Mouse (Mus musculus): ENCODE data around the gene Duox2. TPM values are rescaled to one million over a fixed set of nuclear protein-coding genes. Genes with fewer than 3 reads are reported as not detected.

The Duox2 gene
- polyA plus RNA-seq, 1 experiment from 2014 or later = 0.07 TPM

GRCm38 (mm10) chr2:122301921-122302573, 3.8 kb upstream of the Duox2 start:
- Histone ChIP-seq H3K4me1 (ENCODE audit: insufficient read depth) (0 out of 2 replicates have a peak, but pooled peaks cover 6% of the 10 kb centered on the region), H3K9ac (no peak overlapping the region), H3K4me3 (ENCODE audit: low read depth, low read length) (peak overlapping the region; percentile 34), H3K9me3 (ENCODE audit: low read depth, low read length) (no peaks in the 10 kb centered on the region), H3K36me3 (ENCODE audit: insufficient read depth) (no peaks in the 10 kb centered on the region), H3K27me3 (ENCODE audit: insufficient read depth, low read length) (peaks cover 55% of the 10 kb centered on the region), H3K27ac (ENCODE audit: low read depth) (no peak overlapping the region), H3K4me2 (peak overlapping the region; percentile 61)
- DNase-seq (no peak), ATAC-seq (ENCODE audit: insufficient read depth) (no peak)
- TF ChIP-seq CTCF (IDR thresholded peaks at IDR 0.05; ENCODE audit: low read depth) = no peak
- 9% methylated on average over 23 of the region's 23 CpGs for WGBS

GRCm38 (mm10) chr2:122301081-122301920, 3.1 kb upstream of the Duox2 start:
- peak overlapping the region; percentile 61 for H3K4me2 ChIP-seq
- DNase-seq (peak; percentile 44), ATAC-seq (ENCODE audit: insufficient read depth) (0 out of 2 replicates have a peak, but pooled peaks have one; percentile 12)
- no peaks in the 10 kb centered on the region for H3K9me3 ChIP-seq (ENCODE audit: low read depth, low read length)
- H3K27me3 ChIP-seq (ENCODE audit: insufficient read depth, low read length) = peaks cover 60% of the 10 kb centered on the region
- WGBS = 2% methylated on average over 48 of the region's 48 CpGs
- no peak overlapping the region for H3K9ac ChIP-seq
- H3K36me3 ChIP-seq (ENCODE audit: insufficient read depth) = no peaks in the 10 kb centered on the region
- H3K4me1 ChIP-seq (ENCODE audit: insufficient read depth) = 0 out of 2 replicates have a peak, but pooled peaks cover 6% of the 10 kb centered on the region
- no peak overlapping the region for H3K27ac ChIP-seq (ENCODE audit: low read depth)
- no peak for TF ChIP-seq CTCF (IDR thresholded peaks at IDR 0.05; ENCODE audit: low read depth)
- peak overlapping the region; percentile 34 for H3K4me3 ChIP-seq (ENCODE audit: low read depth, low read length)

- Histone ChIP-seq H3K4me3 (ENCODE audit: low read depth, low read length) (0 out of 2 replicates have a peak overlapping the region, but pooled peaks have one; percentile 34), H3K36me3 (ENCODE audit: insufficient read depth) (no peaks in the 10 kb centered on the region), H3K9me3 (ENCODE audit: low read depth, low read length) (no peaks in the 10 kb centered on the region), H3K9ac (no peak overlapping the region), H3K27me3 (ENCODE audit: insufficient read depth, low read length) (peaks cover 66% of the 10 kb centered on the region), H3K27ac (ENCODE audit: low read depth) (no peak overlapping the region), H3K4me2 (no peak overlapping the region), H3K4me1 (ENCODE audit: insufficient read depth) (0 out of 2 replicates have a peak, but pooled peaks cover 6% of the 10 kb centered on the region)
- WGBS = 6% methylated on average over 14 of the region's 14 CpGs
- ATAC-seq (ENCODE audit: insufficient read depth) = no peak
- no peak for DNase-seq
- TF ChIP-seq CTCF (IDR thresholded peaks at IDR 0.05; ENCODE audit: low read depth) = no peak
Measured at GRCm38 (mm10) chr2:122300656-122301020, 2.4 kb upstream of the Duox2 start.

DNA sequence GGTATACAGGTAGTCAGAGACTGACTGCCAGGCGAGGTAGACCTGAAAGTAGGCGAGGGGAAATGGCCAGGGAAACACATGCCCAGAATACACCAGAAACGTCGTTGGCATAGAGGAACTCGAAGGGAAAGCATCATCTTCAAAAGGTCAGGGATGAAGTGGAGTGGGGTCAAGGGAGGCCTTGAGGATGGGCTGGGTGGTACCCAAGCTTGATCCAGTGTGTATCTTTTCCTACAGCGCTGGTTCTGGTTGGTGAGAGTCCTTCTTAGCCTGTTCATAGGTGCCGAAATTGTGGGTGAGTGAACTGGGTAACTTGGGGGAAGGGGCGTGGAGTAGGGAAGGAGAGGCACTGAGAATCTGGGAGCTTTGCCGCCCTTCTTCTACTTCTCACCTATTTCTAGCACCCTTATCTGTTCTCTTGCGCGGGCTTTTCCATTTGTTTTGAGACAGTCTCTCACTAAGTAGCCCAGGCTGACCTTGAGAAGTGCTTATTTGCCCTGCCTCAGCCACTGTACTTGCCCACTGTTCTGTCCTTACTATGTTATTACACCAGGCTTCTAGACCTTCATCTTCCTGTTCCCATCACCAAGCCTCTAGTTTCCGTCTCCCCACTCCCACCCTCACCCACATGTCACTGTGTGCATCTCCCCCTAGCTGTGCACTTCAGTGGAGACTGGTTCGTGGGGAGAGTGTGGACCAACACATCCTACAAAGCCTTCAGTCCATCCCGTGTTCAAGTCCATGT, 1.8 kb upstream of the Duox2 start:
- H3K4me2 ChIP-seq = no peak overlapping the region
- ATAC-seq (ENCODE audit: insufficient read depth) (no peak), DNase-seq (no peak)
- no peak overlapping the region for H3K27ac ChIP-seq (ENCODE audit: low read depth)
- H3K36me3 ChIP-seq (ENCODE audit: insufficient read depth) = no peaks in the 10 kb centered on the region
- no peak for TF ChIP-seq CTCF (IDR thresholded peaks at IDR 0.05; ENCODE audit: low read depth)
- WGBS = 14% methylated on average over 14 of the region's 14 CpGs
- no peaks in the 10 kb centered on the region for H3K9me3 ChIP-seq (ENCODE audit: low read depth, low read length)
- H3K4me1 ChIP-seq (ENCODE audit: insufficient read depth) = 0 out of 2 replicates have a peak, but pooled peaks cover 6% of the 10 kb centered on the region
- H3K4me3 ChIP-seq (ENCODE audit: low read depth, low read length) = no peak overlapping the region
- H3K27me3 ChIP-seq (ENCODE audit: insufficient read depth, low read length) = peaks cover 72% of the 10 kb centered on the region
- H3K9ac ChIP-seq = no peak overlapping the region

DNA sequence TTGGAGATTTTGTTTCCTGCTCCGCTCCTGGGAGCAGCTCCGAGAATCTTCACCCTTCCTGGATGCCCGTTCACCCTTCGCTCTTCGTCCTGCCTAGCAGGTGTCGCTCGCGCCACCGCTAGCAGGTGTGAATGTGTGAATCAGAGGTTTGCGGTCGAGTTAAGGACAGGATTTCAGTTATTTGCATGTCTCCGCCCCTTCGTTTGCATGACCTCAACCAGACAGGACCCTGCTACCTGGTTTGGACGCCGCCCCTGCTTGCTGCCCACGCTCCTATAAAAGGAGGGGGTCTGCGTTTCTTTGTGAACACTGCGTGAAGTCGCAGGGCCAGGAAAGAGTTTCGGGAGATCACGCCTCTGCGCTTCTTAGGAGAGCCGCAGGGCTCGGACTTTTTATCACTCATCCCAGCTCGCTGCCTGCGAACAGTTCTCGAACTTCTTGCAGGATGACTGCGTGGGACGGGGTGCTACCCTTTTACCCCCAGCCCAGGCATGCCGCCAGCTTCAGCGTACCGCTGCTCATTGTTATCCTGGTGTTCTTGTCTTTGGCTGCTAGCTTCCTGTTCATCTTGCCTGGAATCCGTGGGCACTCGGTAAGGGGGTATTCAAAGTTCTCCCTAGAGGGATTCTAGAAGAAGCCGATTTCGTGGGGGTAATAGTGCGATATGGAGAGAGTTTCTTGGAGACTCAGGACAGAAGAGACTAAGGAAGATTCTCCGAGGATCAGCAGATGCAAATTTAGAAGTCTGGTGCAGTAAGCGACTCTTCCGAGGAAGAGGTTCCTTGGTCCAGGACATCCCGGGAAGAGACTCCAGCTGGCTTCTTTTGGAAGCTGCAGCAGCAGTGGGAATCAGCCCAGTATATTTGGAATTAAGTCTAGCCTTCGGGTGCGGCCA, 594 bp upstream of the Duox2 start, which contains the start of gene Duoxa2:
TSS of gene Duoxa2 (plus strand) at position 305 of the 895 bp plus-strand sequence.
- ATAC-seq (ENCODE audit: insufficient read depth) = no peak
- 1% methylated on average over 43 of the region's 43 CpGs for WGBS
- Histone ChIP-seq H3K27ac (ENCODE audit: low read depth) (no peak within 1 kb of the TSS), H3K36me3 (ENCODE audit: insufficient read depth) (no peaks in the 10 kb centered on the region), H3K4me1 (ENCODE audit: insufficient read depth) (0 out of 2 replicates have a peak, but pooled peaks cover 6% of the 10 kb centered on the region), H3K9ac (no peak within 1 kb of the TSS), H3K4me2 (peak within 1 kb of the TSS; percentile 52), H3K4me3 (ENCODE audit: low read depth, low read length) (peak within 1 kb of the TSS; percentile 27), H3K9me3 (ENCODE audit: low read depth, low read length) (no peaks in the 10 kb centered on the region), H3K27me3 (ENCODE audit: insufficient read depth, low read length) (peaks cover 82% of the 10 kb centered on the region)
- no peak for TF ChIP-seq CTCF (IDR thresholded peaks at IDR 0.05; ENCODE audit: low read depth)
- peak; percentile 63 for DNase-seq

All from lung, embryonic 14.5 days (tissue).